Mouse (Mus musculus) thymus, postnatal 0 days (tissue): Measurements from ENCODE around the gene Vmn1r130. TPM values are rescaled to one million over a fixed set of nuclear protein-coding genes. Genes with fewer than 3 reads are reported as not detected.
"Not testable (repeated sequence)": the region's sequence is repeated elsewhere in the genome, so short reads cannot be mapped to it uniquely, and the experiment has no call there.

ENCODE experiments used
- DNase-seq: peaks from one replicate; pipeline ENCODE4 v3.0.0-alpha.2; 2015; ENCODE audit warnings: low spot score
- polyA plus RNA-seq: library from polyadenylated mRNA; unstranded; fragments of >200 nt; fragmentation: Nextera tagmentation; extraction: Ambion mirVana; gene quantifications from 2 replicates; pipeline ENCODE4 v1.2.1, GENCODE M21; 2015

The Vmn1r130 gene
- polyA plus RNA-seq, result not detected in 2 replicates

DNA sequence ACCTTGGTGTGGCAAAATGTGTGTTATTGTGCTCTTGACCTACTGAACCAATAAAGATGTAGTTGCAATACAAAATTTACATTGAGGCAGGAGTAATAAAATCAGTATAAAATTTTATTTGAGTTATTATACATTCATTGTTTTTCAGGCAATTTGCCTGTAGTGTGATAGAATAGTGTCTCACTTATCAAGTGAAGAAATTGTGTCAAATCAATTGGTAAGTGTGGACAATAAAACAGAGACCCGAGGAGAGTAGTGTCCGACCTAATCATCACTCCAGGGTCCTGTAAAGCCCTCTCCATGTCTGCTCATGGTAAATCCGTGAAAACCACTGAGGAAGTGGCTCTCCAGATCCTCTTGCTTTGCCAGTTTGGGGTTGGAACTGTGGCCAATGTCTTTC lies at the start of gene Vmn1r130:
Gene Vmn1r130, plus strand, starts transcription at position 301 of the 400 bp plus-strand sequence.
- DNase-seq, result not testable (repeated sequence)

DNA sequence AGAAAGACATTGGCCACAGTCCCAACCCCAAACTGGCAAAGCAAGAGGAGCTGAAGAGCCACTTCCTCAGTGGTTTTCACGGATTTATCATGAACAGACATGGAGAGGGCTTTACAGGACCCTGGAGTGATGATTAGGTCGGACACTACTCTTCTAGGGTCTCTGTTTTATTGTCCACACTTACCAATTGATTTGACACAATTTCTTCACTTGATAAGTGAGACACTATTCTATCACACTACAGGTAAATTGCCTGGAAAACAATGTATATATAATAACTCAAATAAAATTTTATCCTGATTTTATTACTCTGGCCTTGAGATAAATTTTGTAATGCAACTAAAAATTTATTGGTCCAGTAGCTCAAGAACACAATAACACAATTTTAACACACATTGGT lies 34.4 kb downstream of the Vmn1r130 start, which contains the start of gene Vmn1r131:
Gene Vmn1r131, minus strand, starts transcription at position 101 of the 400 bp plus-strand sequence.
- not testable (repeated sequence) for DNase-seq

Other genes with a start within 250 kb of the Vmn1r130 start
- not detected in 2 replicates for gene Vmn1r125, start 239.6 kb upstream of the Vmn1r130 start, polyA plus RNA-seq
- gene Vmn1r126, start 210.3 kb upstream of the Vmn1r130 start, polyA plus RNA-seq, result not detected in 2 replicates
- gene Vmn1r127, start 191.9 kb upstream of the Vmn1r130 start, polyA plus RNA-seq, result not detected in 2 replicates
- gene Vmn1r128, start 162.4 kb upstream of the Vmn1r130 start, polyA plus RNA-seq, result not detected in 2 replicates
- not detected in 2 replicates for gene Vmn1r129, start 150.5 kb upstream of the Vmn1r130 start, polyA plus RNA-seq
- gene Gm6882, start 79.0 kb upstream of the Vmn1r130 start, polyA plus RNA-seq, result not detected in 2 replicates
- gene Vmn1r131, start 34.3 kb downstream of the Vmn1r130 start, polyA plus RNA-seq, result not detected in 2 replicates
- not detected in 2 replicates for gene Vmn1r132, start 102.3 kb downstream of the Vmn1r130 start, polyA plus RNA-seq
- gene Gm4175, start 249.7 kb downstream of the Vmn1r130 start, polyA plus RNA-seq, result not detected in 2 replicates